Mouse (Mus musculus): ENCODE results near the gene Rundc3a.

- TF ChIP-seq POLR2A (IDR thresholded peaks at IDR 0.05; ENCODE audit: control insufficient read depth, low read depth, low read length) (peak; percentile 15; the same call in 1 of the 2 replicates), CTCF (IDR thresholded peaks at IDR 0.05; ENCODE audit: control insufficient read depth, insufficient read depth, insufficient replicate concordance, low read depth, low read length) (no peak)
These were observed 37.2 kb downstream of the Rundc3a start, which contains the start of gene Grn for GRCm38 (mm10) chr11:102430121-102431017.
